21 mouse cellular contexts compared by ENCODE assay signal in genomic region chr19:55840499-55841121, GRCm38 (mm10).
DNase-seq lines count a peak whose midpoint lies in the region; ATAC-seq and TF ChIP-seq lines count a peak whose summit lies in the region.
"Had no signal": no experiment of that assay in that cellular context is flagged by ENCODE, and none has a peak within 500 bp of the region (broad histone marks: within the 10 kb centered on the region; RNA-seq: fewer than 3 reads in every experiment).

No protein-coding gene starts in this region.

- H3K4me1 ChIP-seq in liver, adult 2 months (ENCODE audit: control insufficient read depth, insufficient read depth, low read length): peaks cover 27% of the 10 kb centered on the region
- peaks cover 48% of the 10 kb centered on the region for H3K4me1 ChIP-seq in liver, embryonic 12.5 days
- H3K4me1 ChIP-seq in CH12.LX (ENCODE audit: control insufficient read depth in 1 of 2, insufficient read depth in 2 of 2): peaks cover 6 to 14% of the 10 kb centered on the region in 2 experiments; a peak in 3 of 4 replicates
- H3K4me1 ChIP-seq in limb, embryonic 10.5 days: peaks cover 89% of the 10 kb centered on the region

- no peak overlapping the region for H3K4me2 ChIP-seq in liver, embryonic 12.5 days
- H3K4me2 ChIP-seq in CH12.LX (ENCODE audit: insufficient read depth, low read depth, poor library complexity, severe bottlenecking): peak overlapping the region; percentile 18
- H3K4me2 ChIP-seq: forebrain, embryonic 12.5 days; hindbrain, embryonic 13.5 days; kidney, embryonic 15.5 days; liver, embryonic 13.5 days; neural tube, embryonic 12.5 days had no signal

- no peak overlapping the region for H3K4me3 ChIP-seq in liver, adult 2 months (ENCODE audit: insufficient read depth, low read depth, low read length)
- H3K4me3 ChIP-seq in liver, embryonic 12.5 days: no peak overlapping the region
- H3K4me3 ChIP-seq in CH12.LX (replicated peaks in 1 of 3; ENCODE audit: low read depth in 2 of 3, low read length in 2 of 3, poor library complexity in 1 of 3): no peak overlapping the region
- no peak overlapping the region for H3K4me3 ChIP-seq in limb, embryonic 10.5 days
- H3K4me3 ChIP-seq: forebrain, embryonic 12.5 days; hindbrain, embryonic 13.5 days; kidney, embryonic 15.5 days; left cerebral cortex, adult 2 months; liver, embryonic 13.5 days; neural tube, embryonic 12.5 days had no signal

- in situ Hi-C loops in CH12.LX (cut with MboI; ENCODE audit: low pct_ligation_motif_present, low pct_unique_long_range_greater_than_20kb, low sequenced_read_pairs): no loop called here

- dilution Hi-C loops in CH12.LX (cut with MboI; ENCODE audit: extremely low pct_ligation_motif_present, extremely low pct_unique_long_range_greater_than_20kb, low sequenced_read_pairs): no loop called here

- ATAC-seq in liver, embryonic 12.5 days: no peak
- ATAC-seq: Patski had no signal

- H3K9me3 ChIP-seq in liver, embryonic 12.5 days (replicated peaks): no peaks in the 10 kb centered on the region
- H3K9me3 ChIP-seq in CH12.LX (replicated peaks; ENCODE audit: low read length): no peaks in the 10 kb centered on the region
- H3K9me3 ChIP-seq in limb, embryonic 10.5 days (replicated peaks): no peaks in the 10 kb centered on the region
- H3K9me3 ChIP-seq: forebrain, embryonic 12.5 days; hindbrain, embryonic 13.5 days; kidney, embryonic 15.5 days; liver, embryonic 13.5 days; neural tube, embryonic 12.5 days had no signal

- no peak for TF ChIP-seq POLR2A in liver, adult 2 months (IDR thresholded peaks at IDR 0.05; ENCODE audit: extremely low read depth, insufficient read depth, low read length)
- TF ChIP-seq POLR2A in CH12.LX (IDR thresholded peaks at IDR 0.05; ENCODE audit: low read depth, low read length): no peak

- TF ChIP-seq CTCF in liver, adult 2 months (IDR thresholded peaks at IDR 0.05; ENCODE audit: low read depth, low read length): no peak
- no peak for TF ChIP-seq CTCF in CH12.LX (conservative IDR thresholded peaks at IDR 0.05 in 1 of 2, IDR thresholded peaks at IDR 0.05 in 1 of 2; ENCODE audit: low read depth in 2 of 2, low read length in 2 of 2)

- WGBS in liver, adult 2 months: 66% methylated on average over 10 of the region's 10 CpGs
- 62% methylated on average over 10 of the region's 10 CpGs for WGBS in liver, embryonic 12.5 days (ENCODE audit: insufficient replicate concordance)
- 79% methylated on average over 10 of the region's 10 CpGs for WGBS in limb, embryonic 10.5 days

- H3K9ac ChIP-seq in liver, adult 2 months (ENCODE audit: low read depth, low read length): no peak overlapping the region
- H3K9ac ChIP-seq in liver, embryonic 12.5 days: no peak overlapping the region
- no peak overlapping the region for H3K9ac ChIP-seq in CH12.LX (ENCODE audit: insufficient read depth, low read depth)
- H3K9ac ChIP-seq: forebrain, embryonic 12.5 days; hindbrain, embryonic 13.5 days; kidney, embryonic 15.5 days; liver, embryonic 13.5 days had no signal

- DNase-seq in liver, adult 2 months (ENCODE audit: extremely low read depth, low read depth, low spot score): peak; percentile 35
- peak; percentile 26 for DNase-seq in CD4-positive, CD25-positive, alpha-beta regulatory T cell, adult 2 months (ENCODE audit: low read depth, low spot score)
- DNase-seq in CH12.LX (ENCODE audit: extremely low read depth): peak; percentile 29
- DNase-seq in limb, embryonic 10.5 days (ENCODE audit: low spot score): no peak
- DNase-seq in right cerebral cortex, postnatal 36 days (ENCODE audit: low spot score in 2 of 2): no peak
- DNase-seq in spleen, adult 18-20 months: no peak
- DNase-seq: adrenal gland, postnatal 10 days; cerebellum, postnatal 10 days; heart, adult 11 months; kidney, postnatal 4 days; layer of hippocampus, adult 9-11 months; left cerebral cortex, postnatal 4 days; liver, embryonic 13.5 days; thymus, adult 2 months had no signal

- no peaks in the 10 kb centered on the region for H3K36me3 ChIP-seq in liver, adult 2 months (ENCODE audit: control insufficient read depth, insufficient read depth, low read length)
- no peaks in the 10 kb centered on the region for H3K36me3 ChIP-seq in liver, embryonic 12.5 days
- H3K36me3 ChIP-seq in CH12.LX (replicated peaks in 1 of 2; ENCODE audit: control insufficient read depth in 1 of 2, insufficient read depth in 1 of 2, low read length in 1 of 2): no peaks in the 10 kb centered on the region
- H3K36me3 ChIP-seq in limb, embryonic 10.5 days: peaks cover 13% of the 10 kb centered on the region
- H3K36me3 ChIP-seq: forebrain, embryonic 12.5 days; hindbrain, embryonic 13.5 days; kidney, embryonic 15.5 days; liver, embryonic 13.5 days; neural tube, embryonic 12.5 days had no signal

- peaks cover 19% of the 10 kb centered on the region for H3K79me2 ChIP-seq in liver, adult 2 months (ENCODE audit: control insufficient read depth, insufficient read depth, low read length)
- no peaks in the 10 kb centered on the region for H3K79me2 ChIP-seq in CH12.LX (replicated peaks; ENCODE audit: control insufficient read depth, extremely low read depth, insufficient read depth, poor library complexity, severe bottlenecking)

- H3K27ac ChIP-seq in liver, adult 2 months (replicated peaks; ENCODE audit: insufficient read depth, low read depth, low read length): 0 out of 2 replicates have a peak overlapping the region, but pooled peaks have one; percentile 4
- no peak overlapping the region for H3K27ac ChIP-seq in liver, embryonic 12.5 days
- H3K27ac ChIP-seq in CH12.LX (ENCODE audit: insufficient read depth, low read depth): no peak overlapping the region
- peak overlapping the region; percentile 46; the same call in 1 of the 2 replicates for H3K27ac ChIP-seq in limb, embryonic 10.5 days
- H3K27ac ChIP-seq: forebrain, embryonic 12.5 days; hindbrain, embryonic 13.5 days; kidney, embryonic 15.5 days; left cerebral cortex, adult 2 months; liver, embryonic 13.5 days; neural tube, embryonic 12.5 days had no signal

- no peaks in the 10 kb centered on the region for H3K27me3 ChIP-seq in liver, adult 2 months (ENCODE audit: control insufficient read depth, insufficient read depth, low read length)
- H3K27me3 ChIP-seq in liver, embryonic 12.5 days (replicated peaks): no peaks in the 10 kb centered on the region
- peaks cover 50% of the 10 kb centered on the region for H3K27me3 ChIP-seq in CH12.LX (replicated peaks)
- no peaks in the 10 kb centered on the region for H3K27me3 ChIP-seq in limb, embryonic 10.5 days (ENCODE audit: low read depth, poor library complexity, severe bottlenecking)
- H3K27me3 ChIP-seq: forebrain, embryonic 12.5 days; kidney, embryonic 15.5 days; liver, embryonic 13.5 days; neural tube, embryonic 12.5 days; Patski had no signal

- no peak for TF ChIP-seq RAD21 in CH12.LX (IDR thresholded peaks at IDR 0.05; ENCODE audit: low read depth, low read length)

- TF ChIP-seq EP300 in CH12.LX (IDR thresholded peaks at IDR 0.05; ENCODE audit: low read length): no peak

TF ChIP-seq in CH12.LX, 34 proteins besides CTCF, POLR2A, EP300 and RAD21:
- TF ChIP-seq JUN (IDR thresholded peaks at IDR 0.05; ENCODE audit: insufficient read depth, low read depth, low read length) (no peak), KAT2A (IDR thresholded peaks at IDR 0.05; ENCODE audit: insufficient replicate concordance, low read length) (no peak), CHD1 (IDR thresholded peaks at IDR 0.05; ENCODE audit: low read depth, low read length) (no peak), CHD2 (IDR thresholded peaks at IDR 0.05; ENCODE audit: low read length) (no peak), JUND (conservative IDR thresholded peaks at IDR 0.05; ENCODE audit: low read depth, low read length) (no peak), NELFE (IDR thresholded peaks at IDR 0.05; ENCODE audit: low read depth, low read length) (no peak), MYC (IDR thresholded peaks at IDR 0.05; ENCODE audit: low read depth, low read length) (no peak)
TF ChIP-seq in CH12.LX: peak in this region for 0.

Comparison
In these comparisons a context has a peak if more than half of its experiments do, and no peak if none do; other contexts are left out.
1. H3K27ac ChIP-seq: peak in liver, adult 2 months (single experiment) and limb, embryonic 10.5 days (single experiment); none in liver, embryonic 12.5 days (single experiment) and CH12.LX (single experiment).
2. DNase-seq: peak in liver, adult 2 months (single experiment), CD4-positive, CD25-positive, alpha-beta regulatory T cell, adult 2 months (single experiment) and CH12.LX (single experiment); none in limb, embryonic 10.5 days (single experiment), right cerebral cortex, postnatal 36 days (0 of 2) and spleen, adult 18-20 months (0 of 2).